Mouse (Mus musculus): ENCODE data around the gene Rnf182.

GRCm38 (mm10) chr13:43573979-43574378, 41.5 kb upstream of the Rnf182 start:
- TF ChIP-seq POLR2A (IDR thresholded peaks at IDR 0.05; ENCODE audit: low read depth, low read length) (no peak), CTCF (IDR thresholded peaks at IDR 0.05; ENCODE audit: borderline replicate concordance, insufficient read depth, low read length) (no peak)
